Mouse (Mus musculus): ENCODE results near the gene Tnxb. TPM values are rescaled to one million over a fixed set of nuclear protein-coding genes. Genes with fewer than 3 reads are reported as not detected.
A peak's percentile ranks its signal among the peaks of the same experiment; 100 is the strongest.

Gene Tnxb
- polyA plus RNA-seq, 1 experiment from 2014 or later, result 0.01 TPM

DNA sequence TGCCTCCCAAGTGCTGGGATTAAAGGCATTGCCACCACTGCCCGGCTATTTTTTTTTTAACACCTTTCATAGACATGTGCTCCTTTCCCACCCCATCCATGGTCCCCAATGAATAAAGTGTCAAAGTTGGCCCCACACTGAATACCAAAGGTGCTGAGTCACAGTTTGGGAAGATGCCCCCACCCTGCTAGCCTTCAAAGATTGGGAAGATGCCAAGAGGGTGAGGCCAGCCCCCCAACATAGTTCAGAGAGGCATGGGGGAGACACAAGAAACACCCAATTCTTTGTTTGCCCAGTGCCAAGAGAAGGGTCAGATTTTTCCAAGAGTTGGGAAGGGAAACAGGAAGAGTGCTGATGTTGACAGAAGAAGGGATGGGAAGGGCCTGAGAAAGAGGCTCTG is 7.9 kb upstream of the Tnxb start:
- H3K9ac ChIP-seq, result no peak overlapping the region

GRCm38 (mm10) chr17:34662978-34663377 is 7.4 kb upstream of the Tnxb start:
- peaks cover 39% of the 10 kb centered on the region for H3K27me3 ChIP-seq
- no peak for ATAC-seq (ENCODE audit: insufficient number of reproducible peaks, insufficient read depth, low FRiP score, low TSS enrichment)

More for the DNA sequence above, 7.9 kb upstream of the Tnxb start:
- Histone ChIP-seq H3K9me3 (no peaks in the 10 kb centered on the region), H3K4me2 (replicated peaks) (no peak overlapping the region), H3K36me3 (no peaks in the 10 kb centered on the region), H3K4me1 (0 out of 2 replicates have a peak, but pooled peaks cover 7% of the 10 kb centered on the region), H3K4me3 (no peak overlapping the region), H3K27me3 (peaks cover 39% of the 10 kb centered on the region), H3K27ac (no peak overlapping the region)
- 85% methylated on average over 1 of the region's 1 CpGs for WGBS
- ATAC-seq (ENCODE audit: insufficient number of reproducible peaks, insufficient read depth, low FRiP score, low TSS enrichment), result no peak

GRCm38 (mm10) chr17:34663558-34663957 is 6.8 kb upstream of the Tnxb start:
- H3K4me3 ChIP-seq, result no peak overlapping the region
- no peaks in the 10 kb centered on the region for H3K36me3 ChIP-seq
- H3K4me2 ChIP-seq (replicated peaks), result no peak overlapping the region
- no peak overlapping the region for H3K27ac ChIP-seq
- H3K9ac ChIP-seq, result no peak overlapping the region
- 0 out of 2 replicates have a peak, but pooled peaks cover 7% of the 10 kb centered on the region for H3K4me1 ChIP-seq
- no peak for ATAC-seq (ENCODE audit: insufficient number of reproducible peaks, insufficient read depth, low FRiP score, low TSS enrichment)
- 52% methylated on average over 1 of the region's 1 CpGs for WGBS
- peaks cover 39% of the 10 kb centered on the region for H3K27me3 ChIP-seq
- no peaks in the 10 kb centered on the region for H3K9me3 ChIP-seq

More at GRCm38 (mm10) chr17:34662978-34663377, 7.4 kb upstream of the Tnxb start:
- Histone ChIP-seq H3K4me2 (replicated peaks) (no peak overlapping the region), H3K9me3 (no peaks in the 10 kb centered on the region), H3K4me3 (no peak overlapping the region), H3K36me3 (no peaks in the 10 kb centered on the region), H3K27ac (no peak overlapping the region), H3K9ac (no peak overlapping the region), H3K4me1 (0 out of 2 replicates have a peak, but pooled peaks cover 7% of the 10 kb centered on the region)
- WGBS, result 76% methylated on average over 8 of the region's 8 CpGs

- H3K27ac ChIP-seq, result no peak overlapping the region
- peaks cover 36% of the 10 kb centered on the region for H3K27me3 ChIP-seq
- H3K4me1 ChIP-seq, result 0 out of 2 replicates have a peak, but pooled peaks cover 7% of the 10 kb centered on the region
- H3K4me3 ChIP-seq, result no peak overlapping the region
- no peaks in the 10 kb centered on the region for H3K36me3 ChIP-seq
- no peak overlapping the region for H3K9ac ChIP-seq
- WGBS, result 76% methylated on average over 7 of the region's 7 CpGs
- no peak for ATAC-seq (ENCODE audit: insufficient number of reproducible peaks, insufficient read depth, low FRiP score, low TSS enrichment)
- no peaks in the 10 kb centered on the region for H3K9me3 ChIP-seq
- no peak overlapping the region for H3K4me2 ChIP-seq (replicated peaks)
Observed at GRCm38 (mm10) chr17:34664472-34664871, 5.9 kb upstream of the Tnxb start.

DNA sequence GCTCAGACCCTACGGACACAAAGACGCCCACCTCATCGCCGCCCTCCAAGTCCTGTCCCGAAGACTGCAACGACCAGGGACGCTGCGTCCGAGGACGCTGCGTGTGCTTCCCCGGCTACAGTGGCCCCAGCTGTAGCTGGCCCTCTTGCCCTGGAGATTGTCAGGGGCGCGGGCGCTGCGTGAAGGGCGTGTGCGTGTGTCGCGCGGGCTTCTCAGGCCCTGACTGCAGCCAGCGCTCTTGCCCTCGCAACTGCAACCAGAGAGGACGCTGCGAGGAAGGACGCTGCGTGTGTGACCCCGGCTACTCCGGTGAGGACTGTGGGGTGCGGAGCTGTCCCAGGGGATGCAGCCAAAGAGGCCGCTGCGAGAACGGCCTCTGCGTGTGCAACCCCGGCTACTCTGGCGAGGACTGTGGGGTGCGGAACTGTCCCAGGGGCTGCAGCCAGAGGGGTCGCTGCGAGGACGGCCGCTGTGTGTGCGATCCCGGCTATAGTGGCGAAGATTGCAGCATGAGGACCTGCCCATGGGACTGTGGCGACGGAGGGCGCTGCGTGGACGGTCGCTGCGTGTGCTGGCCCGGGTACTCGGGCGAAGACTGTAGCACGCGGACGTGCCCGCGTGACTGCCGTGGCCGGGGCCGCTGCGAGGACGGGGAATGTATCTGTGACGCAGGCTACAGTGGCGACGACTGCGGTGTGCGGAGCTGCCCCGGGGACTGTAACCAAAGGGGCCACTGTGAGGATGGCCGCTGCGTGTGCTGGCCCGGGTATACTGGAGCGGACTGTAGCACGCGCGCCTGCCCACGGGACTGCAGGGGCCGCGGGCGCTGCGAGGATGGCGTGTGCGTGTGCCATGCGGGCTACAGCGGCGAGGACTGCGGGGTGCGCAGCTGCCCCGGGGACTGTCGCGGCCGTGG is 1.1 kb downstream of the Tnxb start:
- Histone ChIP-seq H3K36me3 (no peaks in the 10 kb centered on the region), H3K4me1 (peaks cover 20% of the 10 kb centered on the region), H3K27ac (no peak overlapping the region), H3K27me3 (peaks cover 71% of the 10 kb centered on the region), H3K4me2 (replicated peaks) (peak overlapping the region; percentile 57), H3K4me3 (peak overlapping the region; percentile 34), H3K9me3 (no peaks in the 10 kb centered on the region), H3K9ac (peak overlapping the region; percentile 25)
- ATAC-seq (ENCODE audit: insufficient number of reproducible peaks, insufficient read depth, low FRiP score, low TSS enrichment), result 0 out of 2 replicates have a peak, but pooled peaks have one; percentile 52
- WGBS, result 9% methylated on average over 93 of the region's 93 CpGs

GRCm38 (mm10) chr17:34672246-34672792 is 2.0 kb downstream of the Tnxb start:
- H3K36me3 ChIP-seq, result no peaks in the 10 kb centered on the region
- H3K4me3 ChIP-seq, result peak overlapping the region; percentile 34
- H3K4me1 ChIP-seq, result peaks cover 20% of the 10 kb centered on the region
- 29% methylated on average over 49 of the region's 49 CpGs for WGBS
- peak overlapping the region; percentile 57 for H3K4me2 ChIP-seq (replicated peaks)
- H3K9ac ChIP-seq, result peak overlapping the region; percentile 25; the same call in 1 of the 2 replicates
- peaks cover 69% of the 10 kb centered on the region for H3K27me3 ChIP-seq
- no peak for ATAC-seq (ENCODE audit: insufficient number of reproducible peaks, insufficient read depth, low FRiP score, low TSS enrichment)
- no peak overlapping the region for H3K27ac ChIP-seq
- H3K9me3 ChIP-seq, result no peaks in the 10 kb centered on the region

GRCm38 (mm10) chr17:34673139-34673538 is 2.8 kb downstream of the Tnxb start:
- Histone ChIP-seq H3K27me3 (peaks cover 68% of the 10 kb centered on the region), H3K27ac (no peak overlapping the region), H3K4me1 (peaks cover 20% of the 10 kb centered on the region), H3K9me3 (no peaks in the 10 kb centered on the region), H3K9ac (no peak overlapping the region), H3K4me2 (replicated peaks) (no peak overlapping the region), H3K36me3 (no peaks in the 10 kb centered on the region), H3K4me3 (no peak overlapping the region)
- WGBS, result 82% methylated on average over 7 of the region's 7 CpGs
- ATAC-seq (ENCODE audit: insufficient number of reproducible peaks, insufficient read depth, low FRiP score, low TSS enrichment), result no peak

- WGBS, result 69% methylated on average over 11 of the region's 11 CpGs
- H3K27me3 ChIP-seq, result peaks cover 73% of the 10 kb centered on the region
- no peak for ATAC-seq (ENCODE audit: insufficient number of reproducible peaks, insufficient read depth, low FRiP score, low TSS enrichment)
Observed at GRCm38 (mm10) chr17:34674524-34675204, 4.3 kb downstream of the Tnxb start.

GRCm38 (mm10) chr17:34675205-34676092 is 5.1 kb downstream of the Tnxb start:
- Histone ChIP-seq H3K4me2 (replicated peaks) (no peak overlapping the region), H3K4me1 (peaks cover 20% of the 10 kb centered on the region), H3K9me3 (no peaks in the 10 kb centered on the region), H3K27me3 (peaks cover 73% of the 10 kb centered on the region), H3K4me3 (no peak overlapping the region), H3K36me3 (no peaks in the 10 kb centered on the region), H3K9ac (no peak overlapping the region), H3K27ac (no peak overlapping the region)
- no peak for ATAC-seq (ENCODE audit: insufficient number of reproducible peaks, insufficient read depth, low FRiP score, low TSS enrichment)
- 65% methylated on average over 13 of the region's 13 CpGs for WGBS

More at GRCm38 (mm10) chr17:34674524-34675204, 4.3 kb downstream of the Tnxb start:
- H3K9ac ChIP-seq, result no peak overlapping the region
- H3K4me2 ChIP-seq (replicated peaks), result no peak overlapping the region
- H3K36me3 ChIP-seq, result no peaks in the 10 kb centered on the region
- H3K4me1 ChIP-seq, result peaks cover 20% of the 10 kb centered on the region
- no peaks in the 10 kb centered on the region for H3K9me3 ChIP-seq
- H3K27ac ChIP-seq, result no peak overlapping the region
- no peak overlapping the region for H3K4me3 ChIP-seq

GRCm38 (mm10) chr17:34676093-34676460 is 5.7 kb downstream of the Tnxb start:
- WGBS, result 82% methylated on average over 6 of the region's 6 CpGs

GRCm38 (mm10) chr17:34676671-34677070 is 6.3 kb downstream of the Tnxb start:
- Histone ChIP-seq H3K27ac (no peak overlapping the region), H3K4me1 (peaks cover 13% of the 10 kb centered on the region), H3K4me2 (replicated peaks) (no peak overlapping the region), H3K9ac (no peak overlapping the region), H3K27me3 (peaks cover 63% of the 10 kb centered on the region), H3K9me3 (no peaks in the 10 kb centered on the region), H3K4me3 (no peak overlapping the region), H3K36me3 (no peaks in the 10 kb centered on the region)
- no peak for ATAC-seq (ENCODE audit: insufficient number of reproducible peaks, insufficient read depth, low FRiP score, low TSS enrichment)
- 71% methylated on average over 12 of the region's 12 CpGs for WGBS

More at GRCm38 (mm10) chr17:34676093-34676460, 5.7 kb downstream of the Tnxb start:
- no peak overlapping the region for H3K9ac ChIP-seq
- peaks cover 19% of the 10 kb centered on the region for H3K4me1 ChIP-seq
- peaks cover 69% of the 10 kb centered on the region for H3K27me3 ChIP-seq
- H3K27ac ChIP-seq, result no peak overlapping the region
- H3K4me3 ChIP-seq, result no peak overlapping the region
- H3K36me3 ChIP-seq, result no peaks in the 10 kb centered on the region
- no peaks in the 10 kb centered on the region for H3K9me3 ChIP-seq
- no peak overlapping the region for H3K4me2 ChIP-seq (replicated peaks)
- no peak for ATAC-seq (ENCODE audit: insufficient number of reproducible peaks, insufficient read depth, low FRiP score, low TSS enrichment)

Data from embryonic facial prominence, embryonic 12.5 days (tissue).